Mouse (Mus musculus) midbrain, postnatal 0 days (tissue): ENCODE measurements around the gene Ggta1. TPM values are rescaled to one million over a fixed set of nuclear protein-coding genes. Genes with fewer than 3 reads are reported as not detected.

ENCODE experiments used
- ATAC-seq: fragments of 200-750 bp; cut with Nextera tagmentation; 2 replicates; pipeline ENCODE4 v1.8.0; 2017; ENCODE audit warnings: moderate number of reproducible peaks, mild to moderate bottlenecking, moderate TSS enrichment, moderate library complexity; ENCODE audit not compliant: low FRiP score
- DNase-seq: peaks from one replicate; pipeline ENCODE4 v3.0.0-alpha.2; 2015; ENCODE audit warnings: low spot score
- H3K27ac ChIP-seq: fragments of 300-500 bp; sonication (generic); 2 replicates; pipeline ENCODE4 v1.5.1; 2014; ENCODE audit warnings: low read depth, mild to moderate bottlenecking, low read length, mixed read lengths
- H3K27me3 ChIP-seq: fragments of 300-500 bp; sonication (generic); 2 replicates; pipeline ENCODE4 v1.6.1; 2014; ENCODE audit warnings: low read length, control low read depth, mixed read lengths; ENCODE audit not compliant: insufficient read depth
- H3K36me3 ChIP-seq: fragments of 300-500 bp; sonication (generic); 2 replicates; pipeline ENCODE4 v1.6.1; 2014; ENCODE audit warnings: low read length, control low read depth, mixed read lengths; ENCODE audit not compliant: insufficient read depth
- H3K4me1 ChIP-seq: fragments of 300-500 bp; sonication (generic); 2 replicates; pipeline ENCODE4 v1.6.1; 2014; ENCODE audit warnings: mild to moderate bottlenecking, control low read depth, antibody characterized with exemption, low read length, mixed read lengths; ENCODE audit not compliant: insufficient read depth
- H3K4me2 ChIP-seq: fragments of 300-500 bp; sonication (generic); 2 replicates; pipeline ENCODE4 v1.6.1; 2014; ENCODE audit warnings: low read depth, mild to moderate bottlenecking, low read length, mixed read lengths; ENCODE audit not compliant: poor library complexity, severe bottlenecking
- H3K4me3 ChIP-seq: fragments of 300-500 bp; sonication (generic); 2 replicates; pipeline ENCODE4 v1.5.1; 2014; ENCODE audit warnings: low read depth, mild to moderate bottlenecking, low read length, moderate library complexity
- H3K9ac ChIP-seq: fragments of 300-500 bp; sonication (generic); replicated peaks from 2 replicates; pipeline ENCODE4 v1.6.1; 2014; ENCODE audit warnings: mild to moderate bottlenecking, low read length, moderate library complexity, mixed read lengths; ENCODE audit not compliant: poor library complexity, severe bottlenecking
- H3K9me3 ChIP-seq: fragments of 300-500 bp; sonication (generic); 2 replicates; pipeline ENCODE4 v1.6.1; 2016; ENCODE audit warnings: low read length, control low read depth
- CTCF ChIP-seq: IDR thresholded peaks from 2 replicates; pipeline ENCODE4 v1.5.1; 2016; ENCODE audit warnings: antibody characterized with exemption, mild to moderate bottlenecking
- WGBS: fragments of 180-500 bp; shearing (Covaris S2); extraction: QIAGEN DNeasy Blood & Tissue Kit; methylation state at CpG from one replicate; pipeline ENCODE4 v1.1.7; 2014; 5-methylcytosine and 5-hydroxymethylcytosine counted together
- polyA plus RNA-seq: library from polyadenylated mRNA; unstranded; fragments of >200 nt; fragmentation: Nextera tagmentation; extraction: Ambion mirVana; gene quantifications from 2 replicates; pipeline ENCODE4 v1.2.1, GENCODE M21; 2015
- total RNA-seq: library from RNA; depleted of rRNA; stranded (reverse); fragments of >200 nt; gene quantifications from 2 replicates; pipeline ENCODE4 v1.2.3, GENCODE M21; 2014

The Ggta1 gene
- total and polyA plus RNA-seq, 2 experiments from 2014 or later, result 3.8 to 5.4 TPM

- Histone ChIP-seq H3K9me3 (peaks cover 4% of the 10 kb centered on the region; the same call in 1 of the 2 replicates), H3K4me2 (no peak overlapping the region), H3K4me3 (no peak overlapping the region), H3K4me1 (no peaks in the 10 kb centered on the region), H3K27ac (no peak overlapping the region), H3K9ac (no peak overlapping the region), H3K27me3 (no peaks in the 10 kb centered on the region), H3K36me3 (no peaks in the 10 kb centered on the region)
- no peak for DNase-seq
- 75% methylated on average over 1 of the region's 1 CpGs for WGBS
- no peak for ATAC-seq
- TF ChIP-seq CTCF, result no peak
These were observed 42.4 kb downstream of the Ggta1 start for GRCm38 (mm10) chr2:35420681-35421080.

- DNase-seq (no peak), ATAC-seq (no peak)
- H3K9me3 ChIP-seq, result peaks cover 4% of the 10 kb centered on the region; the same call in 1 of the 2 replicates
- no peak for TF ChIP-seq CTCF
- H3K27ac ChIP-seq, result no peak overlapping the region
- H3K4me3 ChIP-seq, result no peak overlapping the region
- no peak overlapping the region for H3K9ac ChIP-seq
- H3K27me3 ChIP-seq, result no peaks in the 10 kb centered on the region
- no peak overlapping the region for H3K4me2 ChIP-seq
- 95% methylated on average over 2 of the region's 2 CpGs for WGBS
- H3K36me3 ChIP-seq, result no peaks in the 10 kb centered on the region
- H3K4me1 ChIP-seq, result no peaks in the 10 kb centered on the region
These were observed 43.4 kb downstream of the Ggta1 start for GRCm38 (mm10) chr2:35419671-35420070.

GRCm38 (mm10) chr2:35419243-35419642 is 43.8 kb downstream of the Ggta1 start:
- Histone ChIP-seq H3K9me3 (peaks cover 4% of the 10 kb centered on the region; the same call in 1 of the 2 replicates), H3K36me3 (no peaks in the 10 kb centered on the region), H3K27me3 (no peaks in the 10 kb centered on the region), H3K27ac (no peak overlapping the region), H3K4me1 (no peaks in the 10 kb centered on the region), H3K4me2 (no peak overlapping the region), H3K9ac (no peak overlapping the region), H3K4me3 (no peak overlapping the region)
- no peak for DNase-seq
- 88% methylated on average over 4 of the region's 4 CpGs for WGBS
- ATAC-seq, result no peak
- TF ChIP-seq CTCF, result no peak

- no peak for TF ChIP-seq CTCF
These were observed 45.8 kb downstream of the Ggta1 start for GRCm38 (mm10) chr2:35417231-35417630.

GRCm38 (mm10) chr2:35416473-35416872 is 46.6 kb downstream of the Ggta1 start:
- no peak for ATAC-seq

More at GRCm38 (mm10) chr2:35417231-35417630, 45.8 kb downstream of the Ggta1 start:
- Histone ChIP-seq H3K4me1 (no peaks in the 10 kb centered on the region), H3K4me3 (no peak overlapping the region), H3K27me3 (no peaks in the 10 kb centered on the region), H3K9me3 (peaks cover 4% of the 10 kb centered on the region; the same call in 1 of the 2 replicates), H3K36me3 (no peaks in the 10 kb centered on the region), H3K4me2 (no peak overlapping the region), H3K9ac (no peak overlapping the region), H3K27ac (no peak overlapping the region)
- WGBS, result 79% methylated on average over 1 of the region's 1 CpGs
- ATAC-seq (no peak), DNase-seq (no peak)

GRCm38 (mm10) chr2:35412810-35413209 is 50.2 kb downstream of the Ggta1 start:
- TF ChIP-seq CTCF, result no peak
- ATAC-seq (no peak), DNase-seq (no peak)
- Histone ChIP-seq H3K36me3 (no peaks in the 10 kb centered on the region), H3K9ac (no peak overlapping the region), H3K9me3 (no peaks in the 10 kb centered on the region), H3K4me2 (no peak overlapping the region), H3K4me3 (no peak overlapping the region), H3K27me3 (no peaks in the 10 kb centered on the region), H3K27ac (no peak overlapping the region), H3K4me1 (no peaks in the 10 kb centered on the region)
- WGBS, result 95% methylated on average over 3 of the region's 3 CpGs

More at GRCm38 (mm10) chr2:35416473-35416872, 46.6 kb downstream of the Ggta1 start:
- no peak overlapping the region for H3K4me2 ChIP-seq
- H3K4me3 ChIP-seq, result no peak overlapping the region
- WGBS, result 84% methylated on average over 6 of the region's 6 CpGs
- DNase-seq, result no peak
- no peak for TF ChIP-seq CTCF
- no peaks in the 10 kb centered on the region for H3K36me3 ChIP-seq
- H3K27me3 ChIP-seq, result no peaks in the 10 kb centered on the region
- H3K27ac ChIP-seq, result no peak overlapping the region
- no peaks in the 10 kb centered on the region for H3K4me1 ChIP-seq
- H3K9me3 ChIP-seq, result peaks cover 4% of the 10 kb centered on the region; the same call in 1 of the 2 replicates
- H3K9ac ChIP-seq, result no peak overlapping the region
